Mouse (Mus musculus) kidney, embryonic 15.5 days (tissue): Measurements from ENCODE around the gene Acy3. TPM values are rescaled to one million over a fixed set of nuclear protein-coding genes. Genes with fewer than 3 reads are reported as not detected.

Experiments
- ATAC-seq: fragments of 200-750 bp; cut with Nextera tagmentation; replicated peaks from 2 replicates; pipeline ENCODE4 v1.8.0; 2017; ENCODE audit warnings: moderate TSS enrichment; ENCODE audit not compliant: low FRiP score
- H3K27ac ChIP-seq: fragments of 300-500 bp; sonication (generic); 2 replicates; pipeline ENCODE4 v1.5.1; 2015; ENCODE audit warnings: mild to moderate bottlenecking, inconsistent platforms
- H3K27me3 ChIP-seq: fragments of 300-500 bp; sonication (generic); 2 replicates; pipeline ENCODE4 v1.6.1; 2015; ENCODE audit warnings: inconsistent platforms
- H3K36me3 ChIP-seq: fragments of 300-500 bp; sonication (generic); 2 replicates; pipeline ENCODE4 v1.6.1; 2015; ENCODE audit warnings: inconsistent platforms
- H3K4me1 ChIP-seq: fragments of 300-500 bp; sonication (generic); 2 replicates; pipeline ENCODE4 v1.6.1; 2015; ENCODE audit warnings: inconsistent platforms
- H3K4me2 ChIP-seq: fragments of 300-500 bp; sonication (generic); 2 replicates; pipeline ENCODE4 v1.6.1; 2015; ENCODE audit warnings: moderate library complexity, mild to moderate bottlenecking, inconsistent platforms
- H3K4me3 ChIP-seq: fragments of 300-500 bp; sonication (generic); replicated peaks from 2 replicates; pipeline ENCODE4 v1.5.1; 2015; ENCODE audit warnings: mild to moderate bottlenecking, inconsistent platforms
- H3K9ac ChIP-seq: fragments of 300-500 bp; sonication (generic); 2 replicates; pipeline ENCODE4 v1.6.1; 2015; ENCODE audit warnings: mild to moderate bottlenecking, inconsistent platforms
- H3K9me3 ChIP-seq: fragments of 300-500 bp; sonication (generic); replicated peaks from 2 replicates; pipeline ENCODE4 v1.6.1; 2016; ENCODE audit warnings: inconsistent platforms
- WGBS: fragments of 180-500 bp; shearing (Covaris S2); methylation state at CpG from one replicate; pipeline ENCODE4 v1.1.7; 2015; ENCODE audit warnings: mixed read lengths; 5-methylcytosine and 5-hydroxymethylcytosine counted together
- polyA plus RNA-seq: library from polyadenylated mRNA; unstranded; fragments of >200 nt; fragmentation: Nextera tagmentation; extraction: Ambion mirVana; gene quantifications from 2 replicates; pipeline ENCODE4 v1.2.1, GENCODE M21; 2015

The Acy3 gene
- 28.6 and 35.0 TPM in 2 replicates for polyA plus RNA-seq

DNA sequence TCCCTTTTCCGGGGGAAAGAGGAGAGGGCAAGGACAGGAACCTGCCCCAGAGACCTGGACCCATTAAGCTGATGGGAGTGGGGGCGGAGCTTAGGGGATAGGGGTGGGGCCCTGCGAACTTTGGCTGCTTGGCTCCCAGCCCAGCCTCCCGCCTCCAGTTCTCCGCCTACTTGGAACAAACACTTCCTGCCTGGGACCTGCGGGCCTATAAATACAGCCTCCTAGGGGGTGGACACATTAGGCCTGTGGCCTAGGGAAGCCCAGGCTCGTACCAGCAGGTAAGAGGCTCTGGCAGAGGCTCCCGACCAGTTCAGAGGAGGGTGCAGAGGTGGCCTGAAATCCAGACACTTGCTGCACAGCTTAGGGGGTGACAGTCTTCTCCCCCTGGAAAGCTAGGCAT is at the start of gene Acy3:
TSS of gene Acy3 (plus strand) at position 237 of the 400 bp plus-strand sequence.
- H3K4me2 ChIP-seq: peak within 1 kb of the TSS; percentile 50
- H3K27ac ChIP-seq: peak within 1 kb of the TSS; percentile 94
- no peaks in the 10 kb centered on the region for H3K27me3 ChIP-seq
- 5% methylated on average over 8 of the region's 8 CpGs for WGBS
- peaks cover 58% of the 10 kb centered on the region for H3K4me1 ChIP-seq
- H3K9ac ChIP-seq: peak within 1 kb of the TSS; percentile 27; the same call in 1 of the 2 replicates
- H3K4me3 ChIP-seq: peak within 1 kb of the TSS; percentile 27
- ATAC-seq: peak; percentile 70
- H3K36me3 ChIP-seq: peaks cover 6% of the 10 kb centered on the region; the same call in 1 of the 2 replicates
- no peaks in the 10 kb centered on the region for H3K9me3 ChIP-seq

DNA sequence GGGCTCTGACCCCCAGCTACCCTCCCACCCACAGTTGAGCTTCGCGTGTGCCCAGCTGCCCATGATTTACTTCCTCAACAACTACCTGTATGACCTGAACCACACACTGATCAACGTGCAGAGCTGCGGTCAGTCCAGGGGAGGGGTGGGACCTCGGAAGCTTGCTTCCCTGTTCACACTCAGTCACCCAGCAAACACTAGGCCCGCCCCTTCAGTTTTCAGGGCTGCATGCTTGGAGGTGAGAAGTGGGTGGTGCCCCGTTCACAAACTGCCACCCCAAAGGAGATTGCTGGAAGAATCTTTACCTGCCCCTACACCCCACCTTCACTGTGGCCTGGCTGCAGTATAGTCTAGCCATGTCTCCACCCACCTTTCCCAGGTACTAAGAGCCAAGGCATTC is 44.1 kb upstream of the Acy3 start:
- Histone ChIP-seq H3K4me3 (no peak overlapping the region), H3K9ac (no peak overlapping the region), H3K9me3 (no peaks in the 10 kb centered on the region), H3K4me2 (no peak overlapping the region), H3K27me3 (no peaks in the 10 kb centered on the region), H3K27ac (no peak overlapping the region), H3K36me3 (no peaks in the 10 kb centered on the region), H3K4me1 (peaks cover 15% of the 10 kb centered on the region)
- whole genome bisulfite sequencing: 84% methylated on average over 7 of the region's 7 CpGs
- no peak for ATAC-seq

DNA sequence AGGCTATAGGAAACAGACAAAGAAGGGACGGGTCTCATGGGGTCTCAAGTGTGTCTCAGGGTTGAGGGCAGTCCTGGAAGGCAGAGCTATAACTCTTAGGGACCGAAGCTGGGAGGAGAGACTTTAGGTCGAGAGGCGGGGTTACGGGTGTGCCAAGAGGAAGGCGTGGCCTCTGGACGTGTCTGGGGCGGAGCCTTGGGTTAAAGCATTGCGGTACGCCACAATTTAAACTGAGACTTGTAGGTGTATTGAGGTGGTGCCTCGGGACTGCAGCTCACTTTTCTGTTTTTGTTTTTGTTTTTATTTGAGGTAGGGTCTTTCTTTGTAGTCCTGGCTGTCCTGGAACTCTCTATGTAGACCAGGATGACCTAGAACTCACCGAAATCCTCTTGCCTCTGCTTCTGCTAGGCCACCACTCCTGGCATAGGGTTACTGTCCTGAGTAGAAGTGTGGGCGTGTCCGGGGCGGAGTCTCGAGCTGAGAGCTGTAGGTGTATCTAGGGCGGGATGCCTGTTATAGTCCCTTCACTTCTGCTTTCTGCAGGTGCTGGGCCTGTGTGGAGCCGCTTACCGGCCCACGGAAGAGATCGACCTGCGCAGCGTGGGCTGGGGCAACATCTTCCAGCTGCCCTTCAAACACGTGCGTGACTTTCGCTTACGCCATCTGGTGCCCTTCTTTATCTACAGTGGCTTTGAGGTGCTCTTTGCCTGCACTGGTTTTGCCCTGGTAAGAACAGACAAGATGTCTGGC is 43.2 kb upstream of the Acy3 start:
- 0 out of 2 replicates have a peak overlapping the region, but pooled peaks have one; percentile 9 for H3K4me3 ChIP-seq
- no peak overlapping the region for H3K27ac ChIP-seq
- H3K4me1 ChIP-seq: peaks cover 15% of the 10 kb centered on the region
- 25% methylated on average over 27 of the region's 27 CpGs for WGBS
- peak; percentile 74; the same call in 1 of the 2 replicates for ATAC-seq
- H3K4me2 ChIP-seq: peak overlapping the region; percentile 43
- H3K9ac ChIP-seq: no peak overlapping the region
- no peaks in the 10 kb centered on the region for H3K9me3 ChIP-seq
- H3K27me3 ChIP-seq: no peaks in the 10 kb centered on the region
- H3K36me3 ChIP-seq: no peaks in the 10 kb centered on the region

DNA sequence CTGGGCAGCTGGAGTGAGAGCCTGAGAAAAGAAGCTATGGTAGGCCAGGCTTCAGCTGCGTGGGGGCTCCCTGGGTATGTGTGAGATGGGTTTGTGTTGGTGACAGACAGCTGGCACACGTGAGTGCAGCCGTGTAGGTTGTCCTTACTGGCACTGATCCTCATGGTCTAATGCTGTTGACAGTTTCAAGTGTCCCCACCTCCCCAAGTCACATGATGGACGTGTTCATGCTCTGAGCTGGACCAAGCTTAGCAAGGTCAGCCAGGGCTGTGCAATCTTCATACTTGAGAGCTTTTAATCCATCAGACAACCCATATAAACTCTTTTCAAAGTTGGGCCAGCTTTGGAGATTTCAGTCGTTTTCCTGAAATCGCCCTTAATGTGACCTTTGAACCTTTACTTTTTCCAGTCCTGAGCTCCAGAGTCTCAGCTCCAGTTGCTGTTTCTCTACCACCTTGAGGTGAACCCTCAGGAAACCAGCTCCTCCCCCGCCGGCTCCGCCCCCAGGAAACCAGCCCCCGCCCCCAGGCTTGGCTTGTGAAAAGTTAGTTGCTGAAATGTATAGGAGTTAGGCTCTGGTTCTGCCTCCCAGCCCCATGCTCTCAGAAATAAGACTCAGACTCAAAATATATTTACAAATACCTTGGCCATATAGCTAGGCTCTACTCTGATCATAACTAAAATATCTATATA is 40.4 kb upstream of the Acy3 start:
- Histone ChIP-seq H3K9ac (no peak overlapping the region), H3K4me1 (peaks cover 21% of the 10 kb centered on the region), H3K36me3 (no peaks in the 10 kb centered on the region), H3K4me2 (no peak overlapping the region), H3K9me3 (no peaks in the 10 kb centered on the region), H3K4me3 (no peak overlapping the region), H3K27ac (peak overlapping the region; percentile 33; the same call in 1 of the 2 replicates), H3K27me3 (no peaks in the 10 kb centered on the region)
- no peak for ATAC-seq
- WGBS: 28% methylated on average over 10 of the region's 10 CpGs

DNA sequence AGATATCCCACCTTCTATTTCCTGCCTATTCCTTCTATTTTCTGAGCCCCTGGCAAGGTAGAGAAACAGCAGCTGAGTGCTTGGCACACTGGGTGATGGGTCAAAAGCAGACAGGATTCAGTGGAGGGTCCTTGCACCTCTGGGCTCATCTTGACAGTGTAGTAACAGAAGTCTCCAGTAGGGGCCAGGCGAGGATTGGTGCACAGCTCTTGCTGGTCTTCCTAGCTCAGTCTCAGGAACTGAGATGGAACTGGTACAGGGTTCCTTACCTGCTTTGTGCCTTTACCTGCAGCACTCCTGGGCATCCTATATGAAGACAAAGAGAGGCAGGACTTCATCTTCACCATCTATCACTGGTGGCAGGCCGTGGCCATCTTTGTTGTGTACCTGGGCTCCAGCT is 39.7 kb upstream of the Acy3 start:
- Histone ChIP-seq H3K27me3 (no peaks in the 10 kb centered on the region), H3K27ac (no peak overlapping the region), H3K36me3 (no peaks in the 10 kb centered on the region), H3K9me3 (no peaks in the 10 kb centered on the region), H3K4me3 (no peak overlapping the region), H3K9ac (no peak overlapping the region), H3K4me1 (peaks cover 21% of the 10 kb centered on the region), H3K4me2 (no peak overlapping the region)
- WGBS: 21% methylated on average over 2 of the region's 2 CpGs
- no peak for ATAC-seq

DNA sequence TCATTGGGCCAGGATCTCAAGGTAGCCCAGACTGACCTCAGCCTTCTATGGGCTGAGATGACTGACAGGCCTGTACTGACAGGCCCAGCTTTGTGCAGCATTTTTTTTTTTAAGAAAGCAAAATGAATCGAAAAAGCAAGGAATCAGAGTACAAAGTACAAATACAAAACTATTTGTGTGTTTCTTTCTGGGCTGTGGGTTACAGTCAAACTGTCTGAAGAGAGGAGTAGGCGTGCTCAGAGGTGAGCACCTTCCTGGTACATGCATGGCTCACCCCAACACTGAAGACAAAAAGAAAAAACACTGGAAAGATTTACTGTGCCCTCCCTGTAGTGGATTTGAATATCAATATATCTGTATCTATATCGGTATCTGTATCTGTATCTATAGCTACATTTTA is 38.6 kb upstream of the Acy3 start:
- Histone ChIP-seq H3K36me3 (no peaks in the 10 kb centered on the region), H3K9me3 (no peaks in the 10 kb centered on the region), H3K4me1 (peaks cover 19% of the 10 kb centered on the region), H3K27ac (no peak overlapping the region), H3K9ac (no peak overlapping the region), H3K4me2 (no peak overlapping the region), H3K4me3 (no peak overlapping the region), H3K27me3 (no peaks in the 10 kb centered on the region)
- no peak for ATAC-seq
- WGBS: 83% methylated on average over 3 of the region's 3 CpGs

DNA sequence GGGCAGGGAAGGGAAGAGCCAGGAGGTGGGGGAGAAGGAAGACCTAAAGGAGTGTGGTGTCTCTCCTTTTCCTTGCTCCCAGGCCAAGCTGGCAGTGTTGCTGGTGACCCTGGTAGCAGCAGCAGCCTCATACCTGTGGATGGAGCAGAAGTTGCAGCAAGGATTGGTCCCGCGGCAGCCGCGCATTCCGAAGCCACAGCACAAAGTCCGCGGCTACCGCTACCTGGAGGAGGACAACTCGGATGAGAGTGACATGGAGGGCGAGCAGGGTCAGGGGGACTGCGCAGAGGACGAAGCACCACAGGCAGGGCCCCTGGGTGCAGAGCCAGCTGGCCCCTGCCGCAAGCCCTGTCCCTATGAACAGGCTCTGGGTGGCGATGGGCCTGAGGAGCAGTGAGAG is 37.8 kb upstream of the Acy3 start:
- H3K9me3 ChIP-seq: no peaks in the 10 kb centered on the region
- no peaks in the 10 kb centered on the region for H3K36me3 ChIP-seq
- H3K4me3 ChIP-seq: no peak overlapping the region
- H3K27me3 ChIP-seq: no peaks in the 10 kb centered on the region
- 73% methylated on average over 14 of the region's 14 CpGs for WGBS
- ATAC-seq: no peak
- H3K4me1 ChIP-seq: peaks cover 14% of the 10 kb centered on the region
- no peak overlapping the region for H3K9ac ChIP-seq
- H3K27ac ChIP-seq: no peak overlapping the region
- no peak overlapping the region for H3K4me2 ChIP-seq

DNA sequence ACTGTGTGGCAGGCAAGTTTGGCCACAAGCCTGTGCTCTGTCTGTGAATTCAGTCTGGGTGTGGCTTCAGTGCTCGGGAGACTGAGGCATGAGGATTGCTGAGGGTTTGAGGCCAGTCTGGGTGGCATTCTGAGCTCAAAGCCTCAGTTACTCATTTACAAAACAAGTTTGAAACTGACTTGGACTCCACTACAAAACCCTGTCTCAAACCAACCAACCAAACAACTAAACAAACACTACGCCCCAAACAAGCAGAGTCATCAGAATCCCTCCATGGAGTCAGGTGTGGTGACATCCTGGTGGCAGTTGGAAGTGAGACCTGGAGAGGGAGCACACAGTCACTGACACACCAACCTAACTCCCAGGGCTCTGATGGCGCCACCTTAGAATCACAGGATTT is 36.0 kb upstream of the Acy3 start:
- H3K4me3 ChIP-seq: no peak overlapping the region
- no peaks in the 10 kb centered on the region for H3K36me3 ChIP-seq
- no peak overlapping the region for H3K27ac ChIP-seq
- ATAC-seq: no peak
- H3K9me3 ChIP-seq: no peaks in the 10 kb centered on the region
- H3K9ac ChIP-seq: no peak overlapping the region
- peaks cover 19% of the 10 kb centered on the region for H3K4me1 ChIP-seq
- no peak overlapping the region for H3K4me2 ChIP-seq
- WGBS: 77% methylated on average over 3 of the region's 3 CpGs
- no peaks in the 10 kb centered on the region for H3K27me3 ChIP-seq

DNA sequence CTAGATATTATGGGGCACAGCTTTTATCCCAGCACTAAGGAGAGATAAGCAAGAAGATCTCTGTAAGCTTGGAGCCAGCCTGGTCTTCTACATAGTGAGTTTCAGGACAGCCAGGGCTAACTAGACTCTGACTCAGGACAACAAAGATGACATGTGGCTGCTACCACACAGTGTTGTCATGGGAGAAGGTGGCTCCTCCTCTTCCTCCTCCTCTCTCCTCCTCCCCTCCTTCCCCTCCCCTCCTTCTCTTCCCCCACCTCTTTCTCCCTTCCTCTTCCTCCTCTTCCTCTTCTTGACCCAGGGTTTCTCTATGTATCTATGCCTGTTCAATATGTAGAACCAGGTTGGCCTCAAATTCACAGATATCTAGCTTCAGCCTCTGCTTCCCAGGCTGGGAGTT is 34.9 kb upstream of the Acy3 start:
- Histone ChIP-seq H3K4me1 (peaks cover 20% of the 10 kb centered on the region), H3K9ac (no peak overlapping the region), H3K27me3 (no peaks in the 10 kb centered on the region), H3K4me3 (no peak overlapping the region), H3K9me3 (no peaks in the 10 kb centered on the region), H3K36me3 (no peaks in the 10 kb centered on the region), H3K4me2 (no peak overlapping the region), H3K27ac (no peak overlapping the region)
- ATAC-seq: no peak

DNA sequence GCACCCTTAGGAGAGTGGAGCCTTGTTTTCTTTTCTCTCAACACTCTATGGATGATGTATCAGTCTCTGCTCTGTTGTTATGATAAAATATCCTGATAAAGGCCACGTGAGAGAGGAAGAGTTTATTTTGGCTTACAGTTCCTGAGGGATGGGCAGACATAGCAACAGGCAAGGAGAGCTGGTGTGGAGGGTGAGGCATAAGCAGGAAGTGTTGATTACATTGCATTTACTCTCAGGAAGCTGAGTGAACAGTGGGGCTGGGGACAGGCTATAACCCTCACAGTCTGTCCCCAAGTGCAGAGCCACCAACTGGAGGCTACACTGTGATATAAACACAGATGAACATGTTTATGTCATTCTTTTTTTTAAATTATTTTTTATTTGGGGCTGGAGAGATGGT is 34.3 kb upstream of the Acy3 start:
- no peak overlapping the region for H3K4me3 ChIP-seq
- H3K4me2 ChIP-seq: no peak overlapping the region
- no peaks in the 10 kb centered on the region for H3K9me3 ChIP-seq
- H3K4me1 ChIP-seq: peaks cover 21% of the 10 kb centered on the region
- H3K36me3 ChIP-seq: no peaks in the 10 kb centered on the region
- H3K27me3 ChIP-seq: no peaks in the 10 kb centered on the region
- WGBS: 53% methylated on average over 1 of the region's 1 CpGs
- no peak overlapping the region for H3K9ac ChIP-seq
- ATAC-seq: no peak
- no peak overlapping the region for H3K27ac ChIP-seq

DNA sequence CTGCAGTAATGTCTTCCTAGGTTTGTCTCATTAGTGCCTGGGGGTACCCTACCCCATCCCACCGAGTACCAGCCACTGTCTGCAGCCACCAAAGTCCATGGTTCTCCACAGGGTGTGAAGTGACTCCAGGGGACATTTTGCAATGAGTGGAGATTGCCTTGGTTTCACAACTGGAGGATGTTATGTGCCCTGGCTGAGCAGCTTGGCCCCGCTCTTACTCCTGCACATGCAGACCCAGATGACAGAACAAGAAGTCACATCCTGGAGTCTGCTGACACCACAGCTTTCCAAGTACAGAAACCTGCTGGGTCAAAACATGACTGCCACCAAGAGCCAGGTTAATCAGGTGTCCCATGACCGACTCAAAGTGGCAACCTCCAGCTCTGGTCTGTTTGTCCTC is 31.3 kb upstream of the Acy3 start:
- Histone ChIP-seq H3K4me1 (peaks cover 23% of the 10 kb centered on the region), H3K9ac (no peak overlapping the region), H3K27ac (no peak overlapping the region), H3K27me3 (no peaks in the 10 kb centered on the region), H3K4me2 (no peak overlapping the region), H3K4me3 (no peak overlapping the region), H3K36me3 (no peaks in the 10 kb centered on the region), H3K9me3 (no peaks in the 10 kb centered on the region)
- no peak for ATAC-seq
- WGBS: 60% methylated on average over 3 of the region's 3 CpGs

DNA sequence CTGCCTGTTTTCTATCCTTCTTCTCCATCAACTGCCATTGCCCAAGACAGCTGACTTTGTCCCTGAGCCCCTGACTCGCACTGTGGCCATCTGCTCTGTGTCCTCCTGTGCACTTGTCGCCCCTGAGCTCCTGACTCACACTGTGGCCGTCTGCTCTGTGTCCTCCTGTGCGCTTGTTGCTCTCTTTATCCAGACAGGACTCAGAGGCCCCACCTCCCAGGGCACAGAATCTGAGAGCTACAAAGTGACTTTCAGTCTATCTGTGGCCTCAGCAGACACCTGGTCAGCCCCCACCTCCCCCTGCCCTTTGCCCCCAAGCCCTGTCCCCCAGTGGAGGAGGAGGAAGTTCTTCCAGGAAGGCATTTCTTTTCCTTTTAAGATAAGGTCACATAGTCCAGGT is 30.6 kb upstream of the Acy3 start:
- Histone ChIP-seq H3K4me3 (no peak overlapping the region), H3K4me2 (no peak overlapping the region), H3K4me1 (peaks cover 18% of the 10 kb centered on the region), H3K36me3 (no peaks in the 10 kb centered on the region), H3K9ac (no peak overlapping the region), H3K27me3 (no peaks in the 10 kb centered on the region), H3K27ac (no peak overlapping the region), H3K9me3 (no peaks in the 10 kb centered on the region)
- no peak for ATAC-seq
- WGBS: 33% methylated on average over 4 of the region's 4 CpGs
